Mouse (Mus musculus): Measurements from ENCODE around the gene Rdx. TPM values are rescaled to one million over a fixed set of nuclear protein-coding genes. Genes with fewer than 3 reads are reported as not detected.
"Not testable (repeated sequence)": the region's sequence is repeated elsewhere in the genome, so short reads cannot be mapped to it uniquely, and the experiment has no call there.

Gene Rdx
- polyA plus RNA-seq, 1 experiment from 2014 or later, result 107 TPM

- Histone ChIP-seq H3K27ac (ENCODE audit: low read depth, low read length) (peak overlapping the region; percentile 96), H3K9me3 (replicated peaks; ENCODE audit: control insufficient read depth, low read length) (no peaks in the 10 kb centered on the region), H3K4me2 (ENCODE audit: low read length) (peak overlapping the region; percentile 46), H3K9ac (ENCODE audit: low read length) (peak overlapping the region; percentile 95), H3K36me3 (ENCODE audit: control insufficient read depth, insufficient read depth, low read length) (no peaks in the 10 kb centered on the region), H3K4me1 (ENCODE audit: control insufficient read depth, insufficient read depth, low read length) (peaks cover 13% of the 10 kb centered on the region; the same call in 1 of the 2 replicates), H3K27me3 (replicated peaks; ENCODE audit: control insufficient read depth, insufficient read depth, low read length) (no peaks in the 10 kb centered on the region), H3K4me3 (ENCODE audit: low read depth, low read length) (peak overlapping the region; percentile 94)
- DNase-seq (ENCODE audit: low spot score) (peak; percentile 48), ATAC-seq (peak; percentile 64)
- WGBS, result under 1% methylated on average over 60 of the region's 60 CpGs
Measured at GRCm38 (mm10) chr9:52048650-52049081, 1.7 kb downstream of the Rdx start.

- Histone ChIP-seq H3K4me3 (ENCODE audit: low read depth, low read length) (peak overlapping the region; percentile 94), H3K36me3 (ENCODE audit: control insufficient read depth, insufficient read depth, low read length) (no peaks in the 10 kb centered on the region), H3K27me3 (replicated peaks; ENCODE audit: control insufficient read depth, insufficient read depth, low read length) (no peaks in the 10 kb centered on the region), H3K4me2 (ENCODE audit: low read length) (peak overlapping the region; percentile 46), H3K9me3 (replicated peaks; ENCODE audit: control insufficient read depth, low read length) (no peaks in the 10 kb centered on the region), H3K9ac (ENCODE audit: low read length) (peak overlapping the region; percentile 95), H3K27ac (ENCODE audit: low read depth, low read length) (no peak overlapping the region), H3K4me1 (ENCODE audit: control insufficient read depth, insufficient read depth, low read length) (peaks cover 13% of the 10 kb centered on the region; the same call in 1 of the 2 replicates)
- WGBS, result 0% methylated on average over 3 of the region's 3 CpGs
- ATAC-seq, result no peak
- peak; percentile 18 for DNase-seq (ENCODE audit: low spot score)
Measured at GRCm38 (mm10) chr9:52049605-52050004, 2.6 kb downstream of the Rdx start.

- no peak overlapping the region for H3K27ac ChIP-seq (ENCODE audit: low read depth, low read length)
- ATAC-seq (no peak), DNase-seq (ENCODE audit: low spot score) (no peak)
- no peak overlapping the region for H3K4me3 ChIP-seq (ENCODE audit: low read depth, low read length)
- WGBS, result 35% methylated on average over 2 of the region's 2 CpGs
- H3K36me3 ChIP-seq (ENCODE audit: control insufficient read depth, insufficient read depth, low read length), result no peaks in the 10 kb centered on the region
- no peak overlapping the region for H3K9ac ChIP-seq (ENCODE audit: low read length)
- H3K9me3 ChIP-seq (replicated peaks; ENCODE audit: control insufficient read depth, low read length), result no peaks in the 10 kb centered on the region
- peak overlapping the region; percentile 46 for H3K4me2 ChIP-seq (ENCODE audit: low read length)
- peaks cover 13% of the 10 kb centered on the region; the same call in 1 of the 2 replicates for H3K4me1 ChIP-seq (ENCODE audit: control insufficient read depth, insufficient read depth, low read length)
- no peaks in the 10 kb centered on the region for H3K27me3 ChIP-seq (replicated peaks; ENCODE audit: control insufficient read depth, insufficient read depth, low read length)
Measured at GRCm38 (mm10) chr9:52050361-52050760, 3.4 kb downstream of the Rdx start.

- H3K36me3 ChIP-seq (ENCODE audit: control insufficient read depth, insufficient read depth, low read length), result no peaks in the 10 kb centered on the region
- WGBS, result 41% methylated on average over 1 of the region's 1 CpGs
- H3K27ac ChIP-seq (ENCODE audit: low read depth, low read length), result no peak overlapping the region
Measured at GRCm38 (mm10) chr9:52052221-52052620, 5.2 kb downstream of the Rdx start.

GRCm38 (mm10) chr9:52055313-52055712, 8.3 kb downstream of the Rdx start:
- Histone ChIP-seq H3K27me3 (replicated peaks; ENCODE audit: control insufficient read depth, insufficient read depth, low read length) (no peaks in the 10 kb centered on the region), H3K27ac (ENCODE audit: low read depth, low read length) (no peak overlapping the region), H3K36me3 (ENCODE audit: control insufficient read depth, insufficient read depth, low read length) (no peaks in the 10 kb centered on the region), H3K4me3 (ENCODE audit: low read depth, low read length) (no peak overlapping the region), H3K4me1 (ENCODE audit: control insufficient read depth, insufficient read depth, low read length) (peaks cover 4% of the 10 kb centered on the region; the same call in 1 of the 2 replicates), H3K9me3 (replicated peaks; ENCODE audit: control insufficient read depth, low read length) (no peaks in the 10 kb centered on the region), H3K4me2 (ENCODE audit: low read length) (no peak overlapping the region), H3K9ac (ENCODE audit: low read length) (no peak overlapping the region)
- DNase-seq (ENCODE audit: low spot score), result no peak
- 76% methylated on average over 3 of the region's 3 CpGs for WGBS
- no peak for ATAC-seq

More at GRCm38 (mm10) chr9:52052221-52052620, 5.2 kb downstream of the Rdx start:
- no peaks in the 10 kb centered on the region for H3K27me3 ChIP-seq (replicated peaks; ENCODE audit: control insufficient read depth, insufficient read depth, low read length)
- no peak overlapping the region for H3K4me3 ChIP-seq (ENCODE audit: low read depth, low read length)
- H3K9me3 ChIP-seq (replicated peaks; ENCODE audit: control insufficient read depth, low read length), result no peaks in the 10 kb centered on the region
- H3K4me1 ChIP-seq (ENCODE audit: control insufficient read depth, insufficient read depth, low read length), result peaks cover 9% of the 10 kb centered on the region; the same call in 1 of the 2 replicates
- H3K9ac ChIP-seq (ENCODE audit: low read length), result no peak overlapping the region
- DNase-seq (ENCODE audit: low spot score) (no peak), ATAC-seq (no peak)
- no peak overlapping the region for H3K4me2 ChIP-seq (ENCODE audit: low read length)

GRCm38 (mm10) chr9:52059788-52060187, 12.8 kb downstream of the Rdx start:
- no peak overlapping the region for H3K4me3 ChIP-seq (ENCODE audit: low read depth, low read length)

GRCm38 (mm10) chr9:52070052-52070451, 23.1 kb downstream of the Rdx start:
- H3K4me2 ChIP-seq (ENCODE audit: low read length), result no peak overlapping the region
- H3K9ac ChIP-seq (ENCODE audit: low read length), result no peak overlapping the region
- no peak overlapping the region for H3K4me3 ChIP-seq (ENCODE audit: low read depth, low read length)
- WGBS, result 94% methylated on average over 2 of the region's 2 CpGs
- DNase-seq (ENCODE audit: low spot score) (no peak), ATAC-seq (no peak)
- no peak overlapping the region for H3K27ac ChIP-seq (ENCODE audit: low read depth, low read length)
- no peaks in the 10 kb centered on the region for H3K27me3 ChIP-seq (replicated peaks; ENCODE audit: control insufficient read depth, insufficient read depth, low read length)
- H3K9me3 ChIP-seq (replicated peaks; ENCODE audit: control insufficient read depth, low read length), result no peaks in the 10 kb centered on the region
- H3K4me1 ChIP-seq (ENCODE audit: control insufficient read depth, insufficient read depth, low read length), result no peaks in the 10 kb centered on the region
- H3K36me3 ChIP-seq (ENCODE audit: control insufficient read depth, insufficient read depth, low read length), result peaks cover 73% of the 10 kb centered on the region

More at GRCm38 (mm10) chr9:52059788-52060187, 12.8 kb downstream of the Rdx start:
- Histone ChIP-seq H3K36me3 (ENCODE audit: control insufficient read depth, insufficient read depth, low read length) (peaks cover 20% of the 10 kb centered on the region), H3K27me3 (replicated peaks; ENCODE audit: control insufficient read depth, insufficient read depth, low read length) (no peaks in the 10 kb centered on the region), H3K4me2 (ENCODE audit: low read length) (no peak overlapping the region), H3K9me3 (replicated peaks; ENCODE audit: control insufficient read depth, low read length) (no peaks in the 10 kb centered on the region), H3K27ac (ENCODE audit: low read depth, low read length) (no peak overlapping the region), H3K4me1 (ENCODE audit: control insufficient read depth, insufficient read depth, low read length) (0 out of 2 replicates have a peak, but pooled peaks cover 3% of the 10 kb centered on the region), H3K9ac (ENCODE audit: low read length) (no peak overlapping the region)
- no peak for DNase-seq (ENCODE audit: low spot score)
- ATAC-seq, result no peak
- 42% methylated on average over 2 of the region's 2 CpGs for WGBS

- H3K9ac ChIP-seq (ENCODE audit: low read length); H3K4me1 ChIP-seq (ENCODE audit: control insufficient read depth, insufficient read depth, low read length); ATAC-seq; H3K4me2 ChIP-seq (ENCODE audit: low read length); H3K27ac ChIP-seq (ENCODE audit: low read depth, low read length); H3K9me3 ChIP-seq (replicated peaks; ENCODE audit: control insufficient read depth, low read length); DNase-seq (ENCODE audit: low spot score); H3K27me3 ChIP-seq (replicated peaks; ENCODE audit: control insufficient read depth, insufficient read depth, low read length); H3K4me3 ChIP-seq (ENCODE audit: low read depth, low read length): not testable (repeated sequence)
- H3K36me3 ChIP-seq (ENCODE audit: control insufficient read depth, insufficient read depth, low read length), result peaks cover 68% of the 10 kb centered on the region
Measured at GRCm38 (mm10) chr9:52071352-52071751, 24.4 kb downstream of the Rdx start.

- DNase-seq (ENCODE audit: low spot score) (peak; percentile 30), ATAC-seq (no peak)
- no peaks in the 10 kb centered on the region for H3K9me3 ChIP-seq (replicated peaks; ENCODE audit: control insufficient read depth, low read length)
- no peak overlapping the region for H3K9ac ChIP-seq (ENCODE audit: low read length)
- H3K36me3 ChIP-seq (ENCODE audit: control insufficient read depth, insufficient read depth, low read length), result peaks cover 69% of the 10 kb centered on the region
- H3K27ac ChIP-seq (ENCODE audit: low read depth, low read length), result no peak overlapping the region
- H3K4me1 ChIP-seq (ENCODE audit: control insufficient read depth, insufficient read depth, low read length), result no peaks in the 10 kb centered on the region
- no peak overlapping the region for H3K4me2 ChIP-seq (ENCODE audit: low read length)
- no peaks in the 10 kb centered on the region for H3K27me3 ChIP-seq (replicated peaks; ENCODE audit: control insufficient read depth, insufficient read depth, low read length)
- no peak overlapping the region for H3K4me3 ChIP-seq (ENCODE audit: low read depth, low read length)
Measured at GRCm38 (mm10) chr9:52072202-52072601, 25.2 kb downstream of the Rdx start.

All from forebrain, embryonic 14.5 days (tissue).